Mouse (Mus musculus) C2C12 (cell line): ENCODE data around the gene Ttyh2. TPM values are rescaled to one million over a fixed set of nuclear protein-coding genes. Genes with fewer than 3 reads are reported as not detected.

Experiments used
- H3K27me3 ChIP-seq: one replicate; pipeline ENCODE4 v1.6.1; 2011; ENCODE audit not compliant: control insufficient read depth, insufficient read depth, insufficient read length
- H3K36me3 ChIP-seq: one replicate; pipeline ENCODE4 v1.6.1; 2011; ENCODE audit not compliant: control insufficient read depth, insufficient read depth
- H3K4me3 ChIP-seq: one replicate; pipeline ENCODE4 v1.5.1; 2011; ENCODE audit warnings: mild to moderate bottlenecking, control low read depth; ENCODE audit not compliant: poor library complexity, insufficient read depth, severe bottlenecking
- H3K79me2 ChIP-seq: one replicate; pipeline ENCODE4 v1.6.1; 2011; ENCODE audit not compliant: control insufficient read depth, insufficient read depth
- H3K79me3 ChIP-seq: one replicate; pipeline ENCODE4 v1.6.1; 2011; ENCODE audit warnings: low read depth, control low read depth
- H3ac ChIP-seq: one replicate; pipeline ENCODE3; 2011; ENCODE audit warnings: low read depth; ENCODE audit not compliant: control insufficient read depth, insufficient read length
- CEBPB ChIP-seq: IDR thresholded peaks from one replicate; pipeline ENCODE4 v1.6.1; 2011; ENCODE audit warnings: low read depth, mild to moderate bottlenecking, control low read depth, moderate library complexity
- CTCF ChIP-seq: IDR thresholded peaks from one replicate; pipeline ENCODE4 v1.5.1; 2011; ENCODE audit not compliant: control insufficient read depth, insufficient read depth, insufficient read length
- FOSL1 ChIP-seq: IDR thresholded peaks from one replicate; pipeline ENCODE4 v1.8.0; 2011; ENCODE audit warnings: mild to moderate bottlenecking, low read length; ENCODE audit not compliant: poor library complexity, insufficient read depth, severe bottlenecking
- MAX ChIP-seq: IDR thresholded peaks from one replicate; pipeline ENCODE4 v1.6.1; 2011; ENCODE audit warnings: mild to moderate bottlenecking, control low read depth
- MYOD1 ChIP-seq: IDR thresholded peaks from one replicate; pipeline ENCODE4 v1.6.1; 2011; ENCODE audit warnings: low read depth; ENCODE audit not compliant: control insufficient read depth, insufficient read length
- MYOG ChIP-seq: IDR thresholded peaks from one replicate; pipeline ENCODE4 v1.6.1; 2011; ENCODE audit not compliant: control insufficient read depth, insufficient read length; ENCODE audit errors: extremely low read depth
- USF1 ChIP-seq: IDR thresholded peaks from one replicate; pipeline ENCODE4 v1.6.1; 2011; ENCODE audit warnings: low read depth, mild to moderate bottlenecking, control low read depth, moderate library complexity
- polyA plus RNA-seq: library from polyadenylated mRNA; unstranded; fragments of >200 nt; fragmentation: generic; extraction: Trizol; gene quantifications from one replicate; pipeline ENCODE4 v1.2.1, GENCODE M21; 2012; ENCODE audit warnings: missing spikeins

Ttyh2 gene
- polyA plus RNA-seq, 1 experiment, result 20.1 TPM

- no peak for TF ChIP-seq USF1
- TF ChIP-seq FOSL1, result no peak
- TF ChIP-seq MAX, result no peak
- TF ChIP-seq CTCF, result no peak
- peak; percentile 17 for TF ChIP-seq MYOD1
- Histone ChIP-seq H3K79me2 (peaks cover 100% of the 10 kb centered on the region), H3K27me3 (no peaks in the 10 kb centered on the region), H3K79me3 (peaks cover 82% of the 10 kb centered on the region), H3K4me3 (peak overlapping the region; percentile 60), H3K36me3 (peaks cover 72% of the 10 kb centered on the region), H3ac (peak overlapping the region; percentile 92)
Measured at GRCm38 (mm10) chr11:114675826-114676401, 683 bp downstream of the Ttyh2 start.

- peak overlapping the region; percentile 60 for H3K4me3 ChIP-seq
- H3K27me3 ChIP-seq, result no peaks in the 10 kb centered on the region
- H3K79me2 ChIP-seq, result peaks cover 100% of the 10 kb centered on the region
- H3K36me3 ChIP-seq, result peaks cover 72% of the 10 kb centered on the region
- H3K79me3 ChIP-seq, result peaks cover 82% of the 10 kb centered on the region
- no peak for TF ChIP-seq FOSL1
- TF ChIP-seq MAX, result no peak
- TF ChIP-seq USF1, result no peak
- no peak for TF ChIP-seq CEBPB
- TF ChIP-seq MYOD1, result no peak
- TF ChIP-seq MYOG, result no peak
- no peak for TF ChIP-seq CTCF
- H3ac ChIP-seq, result peak overlapping the region; percentile 61
Measured at GRCm38 (mm10) chr11:114676431-114676830, 1.2 kb downstream of the Ttyh2 start.

DNA sequence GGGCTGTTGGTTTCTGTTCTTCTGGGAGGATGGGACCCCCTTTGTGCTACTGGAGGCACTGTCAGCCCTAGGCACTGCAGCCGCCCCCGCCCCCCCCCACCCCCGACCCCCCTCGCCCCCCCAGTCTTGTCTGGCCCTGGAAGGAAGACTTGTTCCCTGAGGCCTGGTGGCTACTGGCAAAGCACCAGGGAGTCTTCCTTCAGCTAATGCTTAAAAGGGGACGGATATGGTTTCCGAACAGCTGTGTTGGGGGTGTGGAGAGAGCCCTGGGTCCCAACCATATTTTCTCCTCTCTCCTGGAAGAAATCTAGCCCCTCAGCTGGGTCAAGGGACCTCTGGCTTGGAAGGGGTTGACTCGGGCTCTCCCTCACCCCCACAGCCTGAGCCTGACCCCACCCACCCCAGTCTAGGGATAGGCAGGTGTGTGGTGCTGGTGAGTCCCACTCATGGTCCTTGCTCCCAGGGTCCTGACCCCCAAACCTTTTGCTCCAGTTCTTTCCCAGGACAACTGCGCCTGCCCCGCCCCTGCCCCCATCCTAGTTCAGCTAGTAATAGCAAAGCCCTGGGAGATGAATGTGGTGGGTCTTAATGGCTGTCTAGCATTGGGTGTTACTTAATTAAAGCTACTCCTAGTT is 1.8 kb downstream of the Ttyh2 start:
- TF ChIP-seq MAX, result no peak
- no peak for TF ChIP-seq MYOD1
- no peak for TF ChIP-seq CEBPB
- TF ChIP-seq MYOG, result no peak
- no peak for TF ChIP-seq CTCF
- TF ChIP-seq FOSL1, result no peak
- TF ChIP-seq USF1, result no peak
- H3K36me3 ChIP-seq, result peaks cover 67% of the 10 kb centered on the region
- no peak overlapping the region for H3ac ChIP-seq
- H3K27me3 ChIP-seq, result no peaks in the 10 kb centered on the region
- H3K4me3 ChIP-seq, result peak overlapping the region; percentile 60
- H3K79me3 ChIP-seq, result peaks cover 76% of the 10 kb centered on the region
- H3K79me2 ChIP-seq, result peaks cover 96% of the 10 kb centered on the region

DNA sequence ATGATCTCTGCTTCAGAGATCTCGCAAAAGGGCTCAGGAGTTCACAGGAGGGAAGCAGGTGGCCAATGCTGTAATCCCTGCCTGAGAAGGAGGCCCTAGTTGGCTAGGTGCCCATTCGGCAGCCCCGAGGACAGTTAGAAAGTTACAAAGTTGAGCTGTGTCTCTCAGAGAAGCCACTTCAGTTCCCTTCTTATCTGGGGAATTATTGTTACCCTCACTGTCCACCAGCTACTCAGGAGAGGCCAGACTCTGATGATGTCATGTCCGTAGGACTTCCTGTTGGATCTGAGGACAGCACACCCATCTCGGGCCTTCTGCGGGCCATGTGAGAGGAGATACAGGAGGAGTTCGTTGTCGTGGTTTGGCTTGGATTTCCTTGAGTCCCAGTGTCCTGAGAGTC is 4.4 kb downstream of the Ttyh2 start:
- peaks cover 68% of the 10 kb centered on the region for H3K79me3 ChIP-seq
- peaks cover 95% of the 10 kb centered on the region for H3K79me2 ChIP-seq
- no peaks in the 10 kb centered on the region for H3K27me3 ChIP-seq
- H3K36me3 ChIP-seq, result peaks cover 67% of the 10 kb centered on the region
- no peak overlapping the region for H3K4me3 ChIP-seq
- TF ChIP-seq CTCF, result no peak
- no peak for TF ChIP-seq FOSL1
- no peak for TF ChIP-seq CEBPB
- no peak for TF ChIP-seq MYOG
- no peak for TF ChIP-seq MYOD1
- TF ChIP-seq USF1, result no peak
- TF ChIP-seq MAX, result no peak
- H3ac ChIP-seq, result no peak overlapping the region

DNA sequence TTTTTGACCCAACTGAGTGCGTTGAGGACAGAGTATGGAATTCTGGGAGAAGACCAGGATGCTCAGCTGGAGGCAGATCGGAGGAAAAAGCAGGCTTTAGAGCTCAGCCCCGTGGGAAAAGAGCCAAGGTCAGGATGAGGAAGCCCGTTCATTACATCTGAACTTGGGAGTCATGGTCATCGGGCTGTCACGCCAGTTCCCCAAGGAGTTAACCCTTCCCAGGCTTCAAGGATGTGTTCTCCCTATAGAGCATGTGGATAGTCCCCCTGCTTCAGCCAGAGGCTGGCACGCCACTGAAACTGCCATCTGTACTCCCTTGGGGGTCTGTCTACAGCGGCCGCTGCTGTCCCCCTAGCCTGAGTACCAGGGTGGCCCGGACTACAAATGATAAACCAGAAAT is 5.1 kb downstream of the Ttyh2 start:
- TF ChIP-seq MAX (no peak), CEBPB (no peak), CTCF (no peak), MYOG (no peak), MYOD1 (no peak), USF1 (no peak), FOSL1 (no peak)
- H3K27me3 ChIP-seq, result no peaks in the 10 kb centered on the region
- peaks cover 93% of the 10 kb centered on the region for H3K79me2 ChIP-seq
- H3K4me3 ChIP-seq, result no peak overlapping the region
- no peak overlapping the region for H3ac ChIP-seq
- H3K36me3 ChIP-seq, result peaks cover 73% of the 10 kb centered on the region
- H3K79me3 ChIP-seq, result peaks cover 64% of the 10 kb centered on the region

DNA sequence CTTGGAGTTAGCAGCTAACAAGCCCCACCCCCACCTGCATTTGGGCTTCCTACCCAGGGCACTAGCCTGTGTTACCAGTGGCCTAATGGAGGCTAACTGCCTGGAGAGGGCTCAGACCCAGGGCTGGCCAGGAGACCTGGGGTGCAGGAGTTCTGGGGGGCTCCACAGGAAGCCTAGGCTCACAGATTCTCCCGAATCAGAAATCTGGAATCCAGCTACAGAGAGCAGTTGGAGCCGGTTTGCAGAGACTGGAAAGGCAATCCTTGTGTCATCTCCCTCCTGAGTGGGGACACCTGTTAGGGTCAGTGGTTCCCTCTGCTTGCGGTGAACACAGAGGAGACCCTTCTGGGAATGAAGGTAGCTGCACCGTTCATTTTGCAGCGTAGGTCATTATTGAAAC is 5.8 kb downstream of the Ttyh2 start:
- Histone ChIP-seq H3K79me3 (peaks cover 57% of the 10 kb centered on the region), H3ac (no peak overlapping the region), H3K79me2 (peaks cover 93% of the 10 kb centered on the region), H3K27me3 (no peaks in the 10 kb centered on the region), H3K36me3 (peaks cover 81% of the 10 kb centered on the region), H3K4me3 (no peak overlapping the region)
- no peak for TF ChIP-seq CTCF
- no peak for TF ChIP-seq MYOG
